Mouse (Mus musculus) limb, embryonic 15.5 days (tissue): ENCODE measurements at regions not wholly inside any gene's neighbourhood (a gene's known extent, or its start where the extent isn't known, plus 50 kb on each side); places are given as distances from the start of the nearest gene placed in this dataset.
A peak's percentile ranks its signal among the peaks of the same experiment; 100 is the strongest.
"Not testable (repeated sequence)": the region's sequence is repeated elsewhere in the genome, so short reads cannot be mapped to it uniquely, and the experiment has no call there.

ENCODE experiments used
- ATAC-seq: fragments of 200-750 bp; cut with Nextera tagmentation; 2 replicates; pipeline ENCODE4 v1.8.0; 2017; ENCODE audit warnings: low read depth, moderate TSS enrichment; ENCODE audit not compliant: insufficient number of reproducible peaks, low FRiP score, low TSS enrichment
- H3K27ac ChIP-seq: fragments of 300-500 bp; sonication (generic); 2 replicates; pipeline ENCODE4 v1.5.1; 2015; ENCODE audit warnings: moderate library complexity, mild to moderate bottlenecking, inconsistent platforms
- H3K27me3 ChIP-seq: fragments of 300-500 bp; sonication (generic); 2 replicates; pipeline ENCODE4 v1.6.1; 2015; ENCODE audit warnings: inconsistent platforms
- H3K36me3 ChIP-seq: fragments of 300-500 bp; sonication (generic); 2 replicates; pipeline ENCODE4 v1.6.1; 2015; ENCODE audit warnings: inconsistent platforms
- H3K4me1 ChIP-seq: fragments of 300-500 bp; sonication (generic); 2 replicates; pipeline ENCODE4 v1.6.1; 2015; ENCODE audit warnings: inconsistent platforms
- H3K4me2 ChIP-seq: fragments of 300-500 bp; sonication (generic); 2 replicates; pipeline ENCODE4 v1.6.1; 2015; ENCODE audit warnings: mild to moderate bottlenecking, inconsistent platforms
- H3K4me3 ChIP-seq: fragments of 300-500 bp; sonication (generic); 2 replicates; pipeline ENCODE4 v1.5.1; 2015; ENCODE audit warnings: mild to moderate bottlenecking, inconsistent platforms
- H3K9ac ChIP-seq: fragments of 300-500 bp; sonication (generic); 2 replicates; pipeline ENCODE4 v1.6.1; 2015; ENCODE audit warnings: inconsistent platforms
- H3K9me3 ChIP-seq: fragments of 300-500 bp; sonication (generic); 2 replicates; pipeline ENCODE4 v1.6.1; 2016; ENCODE audit warnings: inconsistent platforms
- WGBS: fragments of 180-500 bp; shearing (Covaris S2); methylation state at CpG from one replicate; pipeline ENCODE4 v1.1.7; 2015; 5-methylcytosine and 5-hydroxymethylcytosine counted together

DNA sequence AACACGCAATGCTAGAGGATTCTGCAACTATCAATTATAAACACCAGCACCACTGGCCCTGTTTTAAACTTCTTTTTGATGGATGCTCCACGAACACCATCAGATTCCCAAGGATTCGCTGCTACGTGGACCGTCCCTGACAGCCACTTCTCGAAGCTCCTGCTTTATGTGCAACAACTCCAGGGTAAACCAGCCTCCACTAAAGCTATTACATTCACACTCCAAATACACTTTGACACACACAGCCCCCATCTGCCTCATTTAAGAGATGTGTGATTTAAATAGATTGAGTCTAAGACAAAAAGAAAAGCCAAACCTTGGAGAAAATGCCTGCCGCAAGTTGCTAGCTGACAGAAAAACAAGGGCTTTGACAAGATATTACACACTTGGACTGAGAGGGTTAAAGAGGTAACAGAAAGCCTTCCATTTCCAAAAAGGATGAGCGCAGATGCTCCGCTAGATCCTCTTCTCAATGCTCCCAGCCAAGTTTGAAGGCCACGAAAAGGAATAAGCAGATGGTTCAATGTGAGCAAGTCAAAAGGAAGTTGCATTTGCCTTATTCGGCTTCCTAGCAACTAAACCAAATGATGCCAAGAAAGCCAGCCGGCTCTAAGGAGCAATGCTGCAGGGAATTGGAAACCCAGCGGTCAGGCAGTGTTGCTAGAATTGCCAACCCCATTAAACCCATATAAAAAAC lies 54.0 kb upstream of the Cnep1r1 start:
- ATAC-seq = no peak
- Histone ChIP-seq H3K4me3 (no peak overlapping the region), H3K9me3 (no peaks in the 10 kb centered on the region), H3K27ac (no peak overlapping the region), H3K36me3 (no peaks in the 10 kb centered on the region), H3K4me1 (no peaks in the 10 kb centered on the region), H3K4me2 (no peak overlapping the region), H3K27me3 (no peaks in the 10 kb centered on the region), H3K9ac (no peak overlapping the region)
- 86% methylated on average over 13 of the region's 13 CpGs for WGBS

DNA sequence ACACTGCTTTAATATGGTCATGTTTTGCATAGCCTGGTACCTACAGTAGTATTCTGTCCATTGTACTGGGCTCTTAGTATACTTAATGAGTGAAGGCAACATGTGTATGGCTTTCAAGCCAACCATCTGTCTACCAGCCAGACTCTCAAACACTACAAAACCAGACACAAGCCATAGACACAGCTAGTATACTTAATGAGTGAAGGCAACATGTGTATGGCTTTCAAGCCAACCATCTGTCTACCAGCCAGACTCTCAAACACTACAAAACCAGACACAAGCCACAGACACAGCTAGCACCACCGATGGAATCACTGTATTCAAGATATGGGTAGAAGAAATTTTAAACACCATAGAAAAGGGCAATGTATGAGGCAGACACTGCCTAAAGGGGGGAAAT lies 59.5 kb upstream of the Cnep1r1 start:
- not testable (repeated sequence) for H3K27me3 ChIP-seq, H3K9ac ChIP-seq, H3K4me1 ChIP-seq, H3K27ac ChIP-seq, H3K4me2 ChIP-seq, H3K4me3 ChIP-seq, H3K36me3 ChIP-seq, H3K9me3 ChIP-seq
- peak; percentile 71; the same call in 1 of the 2 replicates for ATAC-seq
- 73% methylated on average over 1 of the region's 1 CpGs for WGBS

DNA sequence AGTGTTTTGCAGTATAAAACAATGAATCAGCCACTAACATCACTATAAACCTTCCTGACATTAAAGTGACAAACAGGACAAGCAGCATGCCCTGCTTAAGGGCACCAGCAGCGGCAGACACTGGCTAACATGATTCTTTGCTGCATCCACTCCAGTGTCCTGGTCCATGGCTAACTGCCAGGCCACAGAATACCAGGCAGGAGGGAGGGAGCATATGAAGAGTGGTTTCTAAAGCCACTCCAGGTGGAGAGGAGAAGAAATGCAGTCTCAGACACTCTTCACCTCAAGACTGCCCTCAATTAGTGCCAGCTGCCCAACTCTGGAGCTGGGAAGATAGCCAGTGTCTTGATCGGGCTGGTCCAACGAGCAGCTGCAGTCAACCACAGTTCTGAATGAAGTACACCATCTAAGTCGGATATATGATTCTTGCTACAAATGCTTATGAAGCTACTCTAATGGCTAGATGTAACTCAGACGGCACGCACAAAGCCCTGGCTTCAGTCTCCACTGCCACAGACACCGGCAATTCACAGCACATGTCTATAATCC lies 60.8 kb upstream of the Cnep1r1 start:
- H3K9ac ChIP-seq = no peak overlapping the region
- no peaks in the 10 kb centered on the region for H3K36me3 ChIP-seq
- no peak for ATAC-seq
- H3K27me3 ChIP-seq = no peaks in the 10 kb centered on the region
- no peaks in the 10 kb centered on the region for H3K4me1 ChIP-seq
- no peak overlapping the region for H3K27ac ChIP-seq
- H3K9me3 ChIP-seq = no peaks in the 10 kb centered on the region
- H3K4me2 ChIP-seq = no peak overlapping the region
- 71% methylated on average over 7 of the region's 7 CpGs for WGBS
- no peak overlapping the region for H3K4me3 ChIP-seq

DNA sequence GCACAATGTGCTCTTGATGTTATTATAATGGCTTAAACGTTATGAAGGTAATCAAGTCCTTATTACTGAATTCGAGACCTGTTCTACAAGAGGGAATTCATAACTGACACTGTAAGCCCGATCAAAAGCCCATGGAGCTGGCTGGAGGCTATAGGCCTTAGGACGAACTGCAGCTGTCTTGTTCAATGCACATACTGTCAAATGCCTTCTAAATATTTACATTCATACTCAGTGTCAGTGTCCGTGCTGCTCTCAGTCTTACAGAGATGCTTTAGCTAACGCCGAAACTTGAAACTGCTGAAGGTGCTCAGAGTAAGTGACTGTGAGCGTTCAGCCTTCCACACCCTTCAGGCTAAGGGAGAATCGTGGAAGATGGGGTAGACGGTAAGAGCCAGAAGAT lies 67.9 kb upstream of the Cnep1r1 start:
- H3K27ac ChIP-seq = no peak overlapping the region
- 73% methylated on average over 10 of the region's 10 CpGs for WGBS
- no peak overlapping the region for H3K4me2 ChIP-seq
- no peak for ATAC-seq
- no peaks in the 10 kb centered on the region for H3K27me3 ChIP-seq
- no peaks in the 10 kb centered on the region for H3K4me1 ChIP-seq
- H3K4me3 ChIP-seq = no peak overlapping the region
- no peak overlapping the region for H3K9ac ChIP-seq
- H3K9me3 ChIP-seq = no peaks in the 10 kb centered on the region
- no peaks in the 10 kb centered on the region for H3K36me3 ChIP-seq

DNA sequence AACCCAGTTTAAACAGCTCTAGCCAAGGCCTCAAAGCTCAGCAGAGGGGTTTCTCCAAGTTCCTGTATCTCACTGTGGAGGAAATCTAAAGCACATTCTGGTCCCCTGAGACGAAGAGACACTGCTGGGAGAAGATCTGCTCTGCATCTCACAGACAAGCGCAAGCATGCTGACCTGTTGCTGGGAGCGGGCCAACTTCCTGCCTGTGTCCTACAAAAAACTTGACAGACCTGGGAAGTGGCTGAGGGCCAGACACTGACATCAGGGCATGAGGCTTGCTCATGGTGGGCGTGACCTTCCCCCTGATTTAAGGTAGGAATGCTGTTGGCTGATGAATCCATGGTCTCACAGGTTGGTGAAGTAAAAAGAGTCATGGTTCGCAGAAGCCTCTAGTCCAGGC lies 69.5 kb upstream of the Cnep1r1 start:
- no peak overlapping the region for H3K4me3 ChIP-seq
- H3K9me3 ChIP-seq = no peaks in the 10 kb centered on the region
- no peaks in the 10 kb centered on the region for H3K36me3 ChIP-seq
- H3K4me1 ChIP-seq = no peaks in the 10 kb centered on the region
- no peak overlapping the region for H3K27ac ChIP-seq
- no peaks in the 10 kb centered on the region for H3K27me3 ChIP-seq
- H3K9ac ChIP-seq = no peak overlapping the region
- no peak overlapping the region for H3K4me2 ChIP-seq
- WGBS = 61% methylated on average over 5 of the region's 5 CpGs
- no peak for ATAC-seq

DNA sequence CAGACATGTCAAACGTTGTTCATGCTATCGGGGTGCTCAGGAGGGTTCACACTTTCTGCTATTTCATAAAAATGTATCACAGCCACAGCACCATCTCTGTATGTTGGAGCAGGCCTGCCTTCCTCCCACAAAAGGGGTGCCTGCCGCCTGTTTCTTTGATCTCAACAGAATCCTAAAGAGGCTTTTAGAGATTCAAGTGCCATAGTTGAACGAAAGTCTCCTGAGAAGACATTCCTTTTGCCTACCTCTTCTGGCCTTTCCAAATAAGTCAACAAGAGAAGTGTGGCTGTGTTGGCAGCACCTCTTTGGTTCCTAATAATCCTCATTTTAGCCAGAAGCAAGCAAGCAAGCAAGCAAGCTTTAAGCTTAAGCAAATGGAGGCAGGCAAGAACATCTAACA lies 72.6 kb upstream of the Cnep1r1 start:
- no peaks in the 10 kb centered on the region for H3K9me3 ChIP-seq
- H3K4me2 ChIP-seq = no peak overlapping the region
- no peak overlapping the region for H3K9ac ChIP-seq
- no peaks in the 10 kb centered on the region for H3K4me1 ChIP-seq
- H3K4me3 ChIP-seq = no peak overlapping the region
- H3K27ac ChIP-seq = no peak overlapping the region
- no peaks in the 10 kb centered on the region for H3K36me3 ChIP-seq
- no peak for ATAC-seq
- H3K27me3 ChIP-seq = no peaks in the 10 kb centered on the region
- 77% methylated on average over 4 of the region's 4 CpGs for WGBS

DNA sequence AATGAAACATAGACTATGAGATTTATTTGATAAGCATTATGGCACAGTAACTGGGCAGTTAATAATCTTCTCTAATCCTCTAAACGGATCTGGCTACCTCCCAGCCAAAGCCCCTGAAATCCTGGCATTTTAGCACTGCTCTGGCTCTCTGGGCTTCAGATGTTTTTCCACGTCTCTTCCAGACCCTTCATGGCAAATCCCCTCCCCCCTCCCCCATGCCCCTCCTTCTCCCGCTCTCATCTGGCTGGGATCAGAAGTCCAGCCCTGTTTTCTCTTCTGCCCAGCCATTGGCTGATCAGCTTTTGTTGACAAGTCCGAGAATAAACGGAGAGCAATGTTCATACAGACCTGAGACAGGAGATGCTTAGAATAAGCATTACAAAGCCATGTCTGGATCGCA lies 79.3 kb upstream of the Cnep1r1 start:
- 26% methylated on average over 6 of the region's 6 CpGs for WGBS
- Histone ChIP-seq H3K9me3 (no peaks in the 10 kb centered on the region), H3K9ac (no peak overlapping the region), H3K4me2 (no peak overlapping the region), H3K4me1 (0 out of 2 replicates have a peak, but pooled peaks cover 3% of the 10 kb centered on the region), H3K4me3 (no peak overlapping the region), H3K36me3 (no peaks in the 10 kb centered on the region), H3K27ac (no peak overlapping the region), H3K27me3 (no peaks in the 10 kb centered on the region)
- ATAC-seq = no peak

DNA sequence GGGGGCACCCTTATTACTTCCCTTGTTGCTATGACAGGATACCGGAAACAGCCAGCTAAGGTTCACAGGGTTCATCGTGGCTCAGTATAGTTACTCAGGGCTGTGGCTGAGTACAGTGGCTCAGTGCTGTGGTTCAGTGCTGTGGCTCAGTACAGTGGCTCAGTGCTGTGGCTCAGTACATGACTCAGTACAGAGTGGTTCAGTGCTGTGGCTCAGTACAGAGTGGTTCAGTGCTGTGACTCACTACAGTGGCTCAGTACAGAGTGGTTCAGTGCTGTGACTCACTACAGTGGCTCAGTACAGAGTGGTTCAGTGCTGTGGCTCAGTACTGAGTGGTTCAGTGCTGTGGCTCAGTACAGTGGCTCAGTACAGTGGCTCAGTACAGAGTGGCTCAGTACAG lies 78.6 kb upstream of the Zfp423 start:
- H3K36me3 ChIP-seq = no peaks in the 10 kb centered on the region
- H3K9me3 ChIP-seq = no peaks in the 10 kb centered on the region
- no peak for ATAC-seq
- H3K27me3 ChIP-seq = no peaks in the 10 kb centered on the region
- H3K27ac ChIP-seq = no peak overlapping the region
- no peak overlapping the region for H3K4me3 ChIP-seq
- H3K9ac ChIP-seq = no peak overlapping the region
- 0 out of 2 replicates have a peak, but pooled peaks cover 3% of the 10 kb centered on the region for H3K4me1 ChIP-seq
- no peak overlapping the region for H3K4me2 ChIP-seq
- WGBS = 84% methylated on average over 2 of the region's 2 CpGs

DNA sequence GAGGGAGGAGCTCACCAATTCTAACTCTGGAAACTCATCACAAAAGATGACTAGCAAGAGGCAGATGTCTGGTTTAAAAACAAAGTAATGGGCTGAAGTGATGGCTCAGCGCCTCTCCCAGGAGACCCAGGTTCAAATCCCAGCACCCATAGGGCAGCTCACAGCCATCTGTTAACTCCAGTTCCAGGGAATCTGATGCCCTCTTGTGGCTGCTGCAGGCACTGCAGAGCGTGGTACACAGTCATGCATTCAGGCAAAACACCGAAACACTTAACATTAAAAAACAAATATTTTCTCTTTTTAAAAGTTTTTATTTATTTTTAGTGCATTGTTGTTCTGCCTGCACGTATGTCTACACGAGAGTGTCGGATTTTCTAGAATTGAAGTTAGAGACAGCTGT lies 73.7 kb upstream of the Zfp423 start:
- H3K9me3 ChIP-seq = no peaks in the 10 kb centered on the region
- H3K4me3 ChIP-seq = no peak overlapping the region
- H3K4me2 ChIP-seq = no peak overlapping the region
- no peaks in the 10 kb centered on the region for H3K36me3 ChIP-seq
- no peak overlapping the region for H3K27ac ChIP-seq
- no peaks in the 10 kb centered on the region for H3K27me3 ChIP-seq
- 0 out of 2 replicates have a peak, but pooled peaks cover 3% of the 10 kb centered on the region for H3K4me1 ChIP-seq
- H3K9ac ChIP-seq = no peak overlapping the region
- WGBS = 73% methylated on average over 6 of the region's 6 CpGs
- no peak for ATAC-seq

DNA sequence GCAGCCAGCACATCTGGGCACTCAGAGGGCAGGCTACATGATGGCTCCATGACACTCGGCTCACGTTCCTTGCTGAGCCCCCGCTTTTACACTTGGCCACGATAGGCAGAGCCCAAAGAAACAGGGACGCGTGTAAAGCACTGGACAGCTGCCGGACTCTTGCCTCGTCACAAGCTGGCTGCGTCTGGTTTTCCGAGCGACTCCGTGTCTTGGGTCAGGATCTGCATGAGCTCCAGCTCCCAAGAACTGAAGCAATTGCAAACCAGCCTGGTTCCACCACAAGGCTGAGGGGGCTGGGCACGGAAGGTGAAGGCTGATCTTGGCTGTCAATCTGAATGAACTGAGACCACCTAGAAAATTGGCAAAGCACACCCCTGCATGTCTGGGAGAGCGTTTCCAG lies 65.1 kb upstream of the Zfp423 start:
- Histone ChIP-seq H3K36me3 (no peaks in the 10 kb centered on the region), H3K4me2 (no peak overlapping the region), H3K9me3 (no peaks in the 10 kb centered on the region), H3K4me1 (peaks cover 11% of the 10 kb centered on the region), H3K27me3 (no peaks in the 10 kb centered on the region), H3K27ac (no peak overlapping the region), H3K9ac (no peak overlapping the region), H3K4me3 (no peak overlapping the region)
- 70% methylated on average over 14 of the region's 14 CpGs for WGBS
- no peak for ATAC-seq

DNA sequence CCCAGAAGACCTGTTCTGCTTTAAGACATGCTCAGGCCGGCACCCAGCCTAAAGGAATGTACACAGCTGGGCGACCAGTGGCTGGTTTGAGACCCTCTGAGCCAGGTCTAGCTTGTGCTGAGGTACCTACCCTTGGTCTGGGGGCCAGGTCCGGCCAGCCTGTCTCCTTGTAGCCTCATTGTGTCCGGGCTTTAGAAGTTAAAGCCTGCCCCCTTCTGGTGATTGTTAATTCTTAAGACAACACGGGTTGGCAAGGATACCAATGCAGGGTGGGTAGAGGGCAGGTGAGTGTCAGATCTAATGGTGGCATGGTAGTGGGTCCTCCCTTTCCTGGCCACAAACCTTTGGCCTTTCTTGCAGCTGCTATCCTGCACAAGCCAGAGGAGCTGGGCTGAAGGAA lies 64.0 kb upstream of the Zfp423 start:
- no peak overlapping the region for H3K27ac ChIP-seq
- 7% methylated on average over 5 of the region's 5 CpGs for WGBS
- no peaks in the 10 kb centered on the region for H3K27me3 ChIP-seq
- H3K9ac ChIP-seq = no peak overlapping the region
- no peaks in the 10 kb centered on the region for H3K36me3 ChIP-seq
- H3K4me2 ChIP-seq = no peak overlapping the region
- H3K4me1 ChIP-seq = peaks cover 11% of the 10 kb centered on the region
- no peak for ATAC-seq
- no peak overlapping the region for H3K4me3 ChIP-seq
- H3K9me3 ChIP-seq = no peaks in the 10 kb centered on the region

DNA sequence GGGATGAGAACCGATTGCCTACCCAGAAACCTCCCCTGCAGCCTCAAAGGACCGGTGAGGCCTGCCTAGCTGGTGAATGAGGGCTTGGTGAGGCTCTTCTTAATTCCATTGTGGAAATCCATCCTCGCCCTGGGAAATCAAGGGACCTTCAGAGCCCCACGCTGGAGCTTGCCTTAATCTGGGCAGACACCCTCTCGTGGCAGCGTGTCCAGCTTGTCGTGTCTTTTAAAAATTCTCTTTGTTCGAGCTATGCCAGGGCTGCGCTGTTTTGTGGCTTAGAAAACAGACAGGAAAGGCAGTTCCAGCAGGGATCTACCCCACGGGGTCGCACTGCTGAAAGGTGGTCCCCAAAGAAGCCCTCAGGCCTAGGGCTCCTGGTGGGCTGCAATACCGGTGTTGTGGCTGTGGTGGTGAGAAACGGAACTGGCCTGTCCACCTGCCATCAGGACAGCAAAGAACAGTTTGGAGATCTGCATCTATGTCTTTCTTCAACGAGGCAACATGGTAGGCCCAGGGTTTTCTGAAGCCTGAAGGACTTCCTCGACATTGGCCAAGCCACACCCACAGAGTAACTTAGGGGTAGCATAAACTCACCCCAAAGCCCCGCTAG lies 63.5 kb upstream of the Zfp423 start:
- Histone ChIP-seq H3K36me3 (no peaks in the 10 kb centered on the region), H3K4me3 (no peak overlapping the region), H3K27me3 (no peaks in the 10 kb centered on the region), H3K9ac (no peak overlapping the region), H3K4me1 (peaks cover 11% of the 10 kb centered on the region), H3K27ac (no peak overlapping the region), H3K9me3 (no peaks in the 10 kb centered on the region), H3K4me2 (no peak overlapping the region)
- ATAC-seq = no peak
- 71% methylated on average over 16 of the region's 16 CpGs for WGBS
